Mouse (Mus musculus) liver, adult 2 months (tissue): ENCODE measurements around the gene BC034090.
"Not testable (repeated sequence)": the region's sequence is repeated elsewhere in the genome, so short reads cannot be mapped to it uniquely, and the experiment has no call there.

Experiments used
- CTCF ChIP-seq: fragments of 200-500 bp; IDR thresholded peaks from 2 replicates; pipeline ENCODE4 v1.5.1; 2011; ENCODE audit warnings: low read depth, low read length, control low read depth
- POLR2A ChIP-seq: fragments of 200-500 bp; IDR thresholded peaks from 2 replicates; pipeline ENCODE4 v1.6.1; 2011; ENCODE audit warnings: low read length, control low read depth; ENCODE audit not compliant: insufficient read depth; ENCODE audit errors: extremely low read depth

- TF ChIP-seq POLR2A, CTCF: not testable (repeated sequence)
These were observed 18.3 kb upstream of the BC034090 start for GRCm38 (mm10) chr1:155262496-155262895.
